Mouse (Mus musculus) colon, adult 2 months (tissue): Measurements from ENCODE around the gene Il1rapl1. TPM values are rescaled to one million over a fixed set of nuclear protein-coding genes. Genes with fewer than 3 reads are reported as not detected.

Source experiments
- polyA plus RNA-seq: library from polyadenylated mRNA; depleted of rRNA; stranded (reverse); fragments of >200 nt; gene quantifications from 2 replicates; pipeline ENCODE4 v1.2.3, GENCODE M21; 2012; rRNA removed

The Il1rapl1 gene
- not detected in 2 replicates for polyA plus RNA-seq

GRCm38 (mm10) chrX:88115609-88116073 lies at the start of gene Il1rapl1:
Gene Il1rapl1 (minus strand): TSS chrX:88115645.

